Mouse (Mus musculus): ENCODE measurements at regions not wholly inside any gene's neighbourhood (a gene's known extent, or its start where the extent isn't known, plus 50 kb on each side); places are given as distances from the start of the nearest gene placed in this dataset.

GRCm38 (mm10) chr5:43339671-43340070, 106.7 kb downstream of the Cpeb2 start:
- no peak for DNase-seq

GRCm38 (mm10) chr5:43341475-43341874, 108.5 kb downstream of the Cpeb2 start:
- DNase-seq = no peak

GRCm38 (mm10) chr5:43344441-43344840, 111.5 kb downstream of the Cpeb2 start:
- no peak for DNase-seq

GRCm38 (mm10) chr5:43350987-43351386, 118.0 kb downstream of the Cpeb2 start:
- no peak for DNase-seq

GRCm38 (mm10) chr5:43353021-43353990, 120.3 kb downstream of the Cpeb2 start:
- no peak for DNase-seq

- no peak for DNase-seq
These were observed 121.5 kb downstream of the Cpeb2 start for GRCm38 (mm10) chr5:43354351-43354942.

- DNase-seq = peak; percentile 77 to 80
These were observed 122.1 kb downstream of the Cpeb2 start for GRCm38 (mm10) chr5:43355026-43355580.

- DNase-seq = no peak
These were observed 122.9 kb downstream of the Cpeb2 start for GRCm38 (mm10) chr5:43355832-43356231.

- DNase-seq = no peak
These were observed 124.2 kb downstream of the Cpeb2 start for GRCm38 (mm10) chr5:43357100-43357680.

GRCm38 (mm10) chr5:43357901-43358300, 124.9 kb downstream of the Cpeb2 start:
- DNase-seq = no peak

- DNase-seq = no peak
These were observed 126.2 kb downstream of the Cpeb2 start for GRCm38 (mm10) chr5:43358928-43359765.

GRCm38 (mm10) chr5:43360298-43360697, 127.3 kb downstream of the Cpeb2 start:
- DNase-seq = no peak

- DNase-seq = no peak
These were observed 128.1 kb downstream of the Cpeb2 start for GRCm38 (mm10) chr5:43361026-43361425.

GRCm38 (mm10) chr5:43372385-43372784, 139.4 kb downstream of the Cpeb2 start:
- DNase-seq = no peak

- DNase-seq = no peak
These were observed 130.5 kb upstream of the C1qtnf7 start for GRCm38 (mm10) chr5:43384689-43385375.

- no peak for DNase-seq
These were observed 124.3 kb upstream of the C1qtnf7 start for GRCm38 (mm10) chr5:43390997-43391396.

GRCm38 (mm10) chr5:43391412-43392029, 123.8 kb upstream of the C1qtnf7 start:
- DNase-seq = no peak

GRCm38 (mm10) chr5:43392908-43393545, 122.3 kb upstream of the C1qtnf7 start:
- no peak for DNase-seq

- DNase-seq = no peak
These were observed 98.1 kb upstream of the C1qtnf7 start for GRCm38 (mm10) chr5:43417259-43417658.

- DNase-seq = peak; percentile 21 to 40
These were observed 92.3 kb upstream of the C1qtnf7 start for GRCm38 (mm10) chr5:43422815-43423687.

Data from thymus, adult 18-20 months (tissue).